Mouse (Mus musculus) spleen, adult 12 weeks (tissue): ENCODE data around the gene Gm9837.

Experiments
- DNase-seq: peaks from one replicate; pipeline ENCODE4 v3.0.0; 2022; ENCODE audit warnings: low spot score

The Gm9837 gene

DNA sequence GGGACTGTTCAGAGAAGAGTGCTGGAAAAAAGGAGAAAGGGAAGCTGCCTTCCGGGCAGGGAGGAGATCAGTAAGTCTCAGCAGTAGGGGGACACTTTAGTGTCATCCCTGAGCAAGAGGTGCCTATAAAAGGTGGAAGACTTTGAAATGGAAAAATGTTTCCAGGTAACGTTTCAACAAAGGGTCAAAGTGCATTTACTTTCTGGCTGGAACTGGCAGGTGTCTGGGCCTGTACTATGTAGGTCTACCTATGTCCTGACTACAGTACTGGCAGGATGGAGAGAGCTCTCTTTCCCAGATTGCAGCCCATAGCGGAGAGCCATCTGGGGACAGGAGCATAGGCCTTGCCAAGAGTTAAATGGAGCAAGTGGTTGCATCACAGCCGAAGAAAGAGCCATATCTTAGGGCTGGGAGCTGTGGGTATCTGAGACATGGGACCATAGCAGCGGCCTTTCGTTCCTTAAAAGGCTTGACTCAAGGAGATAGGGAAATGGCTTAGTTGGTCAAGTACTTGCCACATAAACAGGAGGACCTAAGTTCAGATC is 44.5 kb downstream of the Gm9837 start:
- no peak for DNase-seq

DNA sequence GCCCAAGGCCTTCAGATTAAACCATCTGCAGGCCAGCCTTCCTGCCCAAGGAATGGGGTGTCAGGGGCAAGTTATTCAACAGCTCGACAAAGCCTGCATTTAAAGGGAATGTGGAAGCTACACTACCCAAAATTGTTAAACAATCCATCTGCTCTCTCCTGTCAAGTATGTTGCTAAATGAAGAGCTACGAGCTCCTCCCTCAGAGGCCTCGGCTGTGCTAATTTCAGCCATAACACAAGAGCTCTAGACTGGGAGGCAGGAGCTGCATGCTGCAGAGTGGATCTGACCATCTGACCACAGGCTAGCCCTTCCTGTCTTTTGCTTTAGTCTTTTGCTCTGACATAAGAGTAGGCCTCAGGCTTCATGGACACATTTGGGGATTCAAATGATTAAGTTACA is 45.0 kb downstream of the Gm9837 start:
- no peak for DNase-seq

DNA sequence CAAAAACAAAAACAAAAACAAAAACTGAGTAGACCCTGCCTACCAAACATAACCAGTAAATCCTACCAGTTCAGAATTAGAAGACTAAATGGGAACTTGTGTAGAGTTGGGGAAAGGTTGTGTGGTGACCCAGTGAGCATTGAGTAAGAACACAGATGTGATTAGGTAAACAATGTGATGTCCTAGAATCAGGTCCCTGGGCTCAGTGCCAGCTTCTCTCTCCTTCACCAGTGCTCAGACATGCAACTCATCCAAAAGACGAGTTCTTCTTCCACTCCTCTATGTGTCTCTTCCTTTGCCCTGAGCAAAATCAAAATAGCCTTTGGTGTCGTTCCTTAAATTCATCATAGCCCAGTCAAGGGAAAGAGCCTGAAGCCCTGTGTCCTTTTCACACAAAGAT is 45.5 kb downstream of the Gm9837 start:
- DNase-seq: no peak

DNA sequence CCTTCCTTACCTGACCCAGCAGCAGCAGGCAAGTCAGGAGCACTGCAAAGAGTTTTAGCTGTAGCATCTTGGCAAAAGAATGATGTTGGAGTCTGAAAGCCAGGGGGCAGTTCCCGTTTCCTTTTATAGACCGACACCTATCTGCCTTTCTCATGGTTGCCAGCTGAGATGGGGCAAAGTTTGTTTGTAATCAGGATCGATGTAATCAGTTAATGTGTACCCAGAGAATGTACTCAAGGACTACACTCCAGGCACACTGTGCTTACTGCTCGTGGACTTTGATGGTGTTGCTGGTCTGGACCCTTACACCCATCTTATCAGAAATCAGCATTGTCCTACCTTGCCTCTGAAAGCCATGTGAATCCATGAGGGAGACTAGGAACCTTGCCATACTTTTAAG is 47.2 kb downstream of the Gm9837 start, which contains the start of gene Leap2:
Gene Leap2 (minus strand): TSS at position 135 of the 400 bp plus-strand sequence.
- no peak for DNase-seq
